Mouse (Mus musculus) c-Kit-negative CD71-positive TER-119-positive erythroid progenitor cells, embryonic 14.5 days (primary cell): Measurements from ENCODE around the gene Coq2.

ENCODE experiments used
- DNase-seq: peaks from one replicate; pipeline ENCODE4 v3.0.0-alpha.2; 2013; ENCODE audit warnings: low read depth, low spot score

Gene Coq2

GRCm38 (mm10) chr5:100674711-100675376 lies at the start of gene Coq2:
Coq2 (minus strand) TSS chr5:100675140.
- DNase-seq, result peak; percentile 57

- no peak for DNase-seq
Measured at GRCm38 (mm10) chr5:100719235-100720088, 44.5 kb upstream of the Coq2 start, which contains the start of gene Hpse. Hpse (minus strand) TSS chr5:100719716.

- no peak for DNase-seq
Measured at GRCm38 (mm10) chr5:100716762-100717161, 41.8 kb upstream of the Coq2 start.

GRCm38 (mm10) chr5:100711219-100711618 lies 36.3 kb upstream of the Coq2 start:
- no peak for DNase-seq

- DNase-seq, result no peak
Measured at GRCm38 (mm10) chr5:100710012-100710411, 35.1 kb upstream of the Coq2 start.

- no peak for DNase-seq
Measured at GRCm38 (mm10) chr5:100709035-100709434, 34.1 kb upstream of the Coq2 start.

- no peak for DNase-seq
Measured at GRCm38 (mm10) chr5:100706675-100707074, 31.7 kb upstream of the Coq2 start.

GRCm38 (mm10) chr5:100704272-100704671 lies 29.3 kb upstream of the Coq2 start:
- no peak for DNase-seq

- DNase-seq, result no peak
Measured at GRCm38 (mm10) chr5:100702325-100702724, 27.4 kb upstream of the Coq2 start.

- DNase-seq, result no peak
Measured at GRCm38 (mm10) chr5:100700861-100701620, 26.1 kb upstream of the Coq2 start.

- no peak for DNase-seq
Measured at GRCm38 (mm10) chr5:100697886-100698285, 22.9 kb upstream of the Coq2 start.

- no peak for DNase-seq
Measured at GRCm38 (mm10) chr5:100697398-100697797, 22.5 kb upstream of the Coq2 start.

- no peak for DNase-seq
Measured at GRCm38 (mm10) chr5:100685631-100686030, 10.7 kb upstream of the Coq2 start.

GRCm38 (mm10) chr5:100680542-100680933 lies 5.6 kb upstream of the Coq2 start:
- DNase-seq, result no peak

- DNase-seq, result no peak
Measured at GRCm38 (mm10) chr5:100679911-100680541, 5.1 kb upstream of the Coq2 start.

GRCm38 (mm10) chr5:100673745-100674486 lies 1.0 kb downstream of the Coq2 start:
- DNase-seq, result peak; percentile 70

GRCm38 (mm10) chr5:100672403-100672802 lies 2.5 kb downstream of the Coq2 start:
- no peak for DNase-seq

GRCm38 (mm10) chr5:100671897-100672296 lies 3.0 kb downstream of the Coq2 start:
- no peak for DNase-seq

GRCm38 (mm10) chr5:100671398-100671797 lies 3.5 kb downstream of the Coq2 start:
- DNase-seq, result peak; percentile 20

GRCm38 (mm10) chr5:100666965-100667364 lies 8.0 kb downstream of the Coq2 start:
- no peak for DNase-seq

GRCm38 (mm10) chr5:100663854-100664253 lies 11.1 kb downstream of the Coq2 start:
- DNase-seq, result no peak
